Mouse (Mus musculus) embryo, embryonic 10.5 days (tissue): ENCODE data around the gene 4833439L19Rik.

Source experiments
- DNase-seq: peaks from one replicate; pipeline ENCODE4 v3.0.0-alpha.2; 2015; ENCODE audit warnings: low spot score

4833439L19Rik gene

GRCm38 (mm10) chr13:54521181-54521580 lies 44.1 kb downstream of the 4833439L19Rik start:
- no peak for DNase-seq

- no peak for DNase-seq
Measured at GRCm38 (mm10) chr13:54520221-54520620, 45.0 kb downstream of the 4833439L19Rik start.

GRCm38 (mm10) chr13:54505920-54506319 lies 59.3 kb downstream of the 4833439L19Rik start:
- DNase-seq = no peak

- peak; percentile 45 for DNase-seq
Measured at GRCm38 (mm10) chr13:54504611-54505260, 60.5 kb downstream of the 4833439L19Rik start.

GRCm38 (mm10) chr13:54503604-54504521 lies 61.4 kb downstream of the 4833439L19Rik start, which contains the start of gene Simc1:
Gene Simc1, plus strand, starts transcription at chr13:54503779.
- DNase-seq = peak; percentile 81

GRCm38 (mm10) chr13:54503278-54503603 lies 62.0 kb downstream of the 4833439L19Rik start:
- DNase-seq = no peak

GRCm38 (mm10) chr13:54501957-54502690 lies 63.1 kb downstream of the 4833439L19Rik start:
- DNase-seq = no peak

GRCm38 (mm10) chr13:54501352-54501751 lies 63.9 kb downstream of the 4833439L19Rik start:
- DNase-seq = no peak
